Mouse (Mus musculus) right cerebral cortex, adult 18-20 months (tissue): ENCODE results near the gene Gm10563.
"Not testable (repeated sequence)": the region's sequence is repeated elsewhere in the genome, so short reads cannot be mapped to it uniquely, and the experiment has no call there.

Experiments used
- DNase-seq: peaks from one replicate; pipeline ENCODE4 v3.0.0; 2022; ENCODE audit warnings: mixed read lengths

Gene Gm10563

DNA sequence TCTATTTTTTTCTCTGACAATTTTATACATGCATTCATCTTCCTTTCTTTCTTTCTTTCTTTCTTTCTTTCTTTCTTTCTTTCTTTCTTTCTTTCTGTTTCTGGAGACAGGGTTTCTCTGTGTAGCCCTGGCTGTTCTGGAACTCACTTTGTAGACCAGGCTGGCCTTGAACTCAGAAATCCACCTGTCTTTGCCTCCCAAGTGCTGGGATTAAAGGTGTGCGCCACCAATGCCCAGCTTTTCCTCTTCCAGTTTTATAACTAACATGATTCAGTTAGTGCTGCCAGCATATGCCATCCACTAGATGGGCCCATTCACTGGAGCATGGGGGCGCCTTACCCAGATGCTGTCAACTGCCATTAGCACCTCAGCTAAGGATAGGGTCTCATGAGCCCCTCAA lies at the start of gene Gm10563:
Gene Gm10563, minus strand, starts transcription at position 101 of the 400 bp plus-strand sequence.
- DNase-seq: not testable (repeated sequence)

DNA sequence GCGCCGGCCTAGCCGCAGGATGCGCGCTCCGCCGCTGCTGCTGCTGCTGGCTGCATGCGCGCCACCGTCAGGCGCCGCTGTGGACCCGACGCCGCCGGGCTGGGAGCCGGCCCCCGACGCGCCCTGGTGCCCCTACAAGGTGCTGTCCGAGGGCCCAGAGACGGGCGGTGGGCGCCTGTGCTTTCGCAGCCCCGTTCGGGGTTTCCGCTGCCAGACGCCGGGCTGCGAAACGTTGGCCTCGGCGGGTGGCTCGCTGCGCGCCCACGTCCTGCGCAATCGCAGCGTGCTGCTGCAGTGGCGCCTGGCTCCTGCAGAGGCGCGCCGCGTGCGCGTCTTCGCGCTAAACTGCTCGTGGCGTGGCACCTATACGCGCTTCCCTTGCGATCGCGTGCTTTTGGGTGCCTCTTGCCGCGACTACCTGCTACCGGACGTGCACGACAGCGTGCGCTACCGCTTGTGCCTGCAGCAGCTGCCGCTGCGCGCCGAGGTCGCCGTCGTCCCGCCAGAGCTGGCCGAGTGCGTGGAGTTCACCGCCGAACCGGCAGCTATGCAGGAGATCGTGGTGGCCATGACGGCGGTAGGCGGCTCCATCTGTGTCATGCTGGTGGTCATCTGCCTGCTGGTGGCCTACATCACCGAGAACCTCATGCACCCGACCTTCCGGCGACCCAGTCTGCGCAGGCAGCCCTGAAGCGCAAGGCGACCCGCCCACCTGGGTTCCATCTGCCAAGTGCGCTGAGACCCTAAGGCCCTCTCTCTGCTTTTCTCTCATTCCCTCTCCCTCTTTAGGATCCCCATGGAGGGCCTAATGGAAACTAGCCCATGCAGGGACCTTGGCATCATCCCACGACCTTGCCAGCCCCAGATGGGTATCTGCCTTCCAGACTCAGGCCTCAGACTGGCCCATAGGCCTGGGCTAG lies 49.5 kb upstream of the Gm10563 start:
- DNase-seq: peak; percentile 87

DNA sequence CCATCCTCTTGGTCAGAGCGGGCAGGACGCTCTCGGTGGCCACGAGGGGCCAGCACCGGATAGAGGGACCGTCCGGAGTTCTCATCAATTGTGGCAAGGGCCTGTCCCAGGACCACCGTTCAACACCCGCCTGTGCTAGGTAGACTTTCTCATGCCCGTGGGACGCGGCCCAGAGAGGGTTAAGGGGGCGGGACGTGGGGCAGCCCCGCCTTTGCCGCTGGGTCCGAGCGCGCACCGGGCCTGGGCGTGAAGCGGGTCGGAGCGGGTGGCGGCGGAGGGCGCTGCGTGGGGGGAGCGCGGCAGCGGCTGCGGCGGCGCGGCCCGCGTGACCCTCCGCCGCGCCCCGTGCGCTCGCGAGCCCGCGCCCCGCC lies 48.9 kb upstream of the Gm10563 start, which contains the start of gene Fndc10:
Gene Fndc10, plus strand, starts transcription at position 232 of the 371 bp plus-strand sequence.
- peak; percentile 86 for DNase-seq

DNA sequence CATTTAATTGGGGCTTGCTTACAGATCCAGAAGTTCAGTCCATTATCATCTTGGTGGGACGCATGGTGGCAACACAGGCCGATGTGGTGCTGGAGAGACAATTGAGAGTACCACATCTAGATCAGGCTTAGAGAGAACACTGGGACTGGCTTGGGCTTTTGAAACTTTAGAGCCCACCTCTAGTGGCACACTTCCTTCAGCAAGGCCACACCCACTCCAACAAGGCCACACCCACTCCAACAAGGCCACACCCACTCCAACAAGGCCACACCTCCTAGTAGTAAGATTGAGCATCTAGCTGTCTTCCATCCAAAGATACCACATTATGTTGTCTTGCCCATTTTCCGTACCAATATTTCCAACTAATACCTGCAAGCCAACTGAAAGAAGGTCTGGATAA lies 47.2 kb upstream of the Gm10563 start:
- no peak for DNase-seq

DNA sequence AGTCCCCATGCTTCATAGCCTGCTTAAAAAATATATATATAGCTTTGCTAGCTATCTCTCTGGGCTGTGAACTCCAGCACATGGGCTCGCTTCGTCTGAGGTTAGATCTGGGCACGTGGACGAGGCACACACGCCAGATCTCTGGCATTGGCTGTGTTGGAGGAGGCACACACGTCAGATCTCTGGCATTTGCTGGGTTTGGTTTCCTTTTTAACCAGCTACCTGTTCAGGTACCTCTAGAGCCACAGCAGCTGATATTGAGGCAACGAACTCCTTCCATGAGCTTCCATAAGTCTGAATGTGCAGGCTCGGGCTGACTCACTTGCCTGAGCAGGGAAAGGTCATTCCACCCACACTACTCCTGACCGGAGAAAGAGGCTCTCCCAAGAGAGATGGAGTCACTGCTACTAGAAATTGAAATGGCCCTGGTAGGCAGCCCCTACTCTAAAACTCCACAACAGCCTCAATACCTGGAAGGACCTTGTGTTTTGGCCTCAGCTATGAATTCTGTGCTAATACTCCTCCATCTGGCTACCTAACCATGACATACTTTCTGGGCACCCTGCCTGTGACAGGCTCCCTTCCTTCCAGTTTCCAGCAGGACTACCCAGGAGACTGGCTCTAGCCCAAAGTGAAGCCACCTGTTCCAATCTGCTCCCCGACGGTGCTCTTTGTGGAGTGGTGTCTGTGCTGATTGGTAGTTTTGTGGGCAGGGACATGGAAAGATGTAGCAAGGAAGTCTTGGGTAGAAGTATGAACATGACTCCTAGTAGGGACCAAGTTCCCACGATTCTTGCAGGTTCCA lies 45.6 kb upstream of the Gm10563 start:
- no peak for DNase-seq

DNA sequence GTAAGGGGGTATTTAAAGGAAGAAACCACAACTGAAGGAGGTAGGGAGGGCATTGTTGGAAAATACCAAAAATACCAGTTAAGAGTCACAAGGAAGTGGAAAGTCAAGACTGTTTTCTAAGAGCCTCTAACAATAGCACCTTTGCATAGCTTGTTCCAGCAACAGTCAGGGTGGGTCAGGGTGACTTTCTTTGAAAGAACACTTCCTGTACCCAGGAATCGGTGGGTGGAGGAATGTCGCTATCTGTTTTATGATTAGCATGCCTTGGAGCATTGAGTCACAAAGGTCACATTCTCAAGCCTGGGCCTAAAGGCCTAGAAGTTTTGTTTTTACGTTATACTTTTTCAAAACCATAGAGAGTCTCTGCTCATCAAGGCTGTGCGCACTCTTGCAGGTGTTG lies 42.6 kb upstream of the Gm10563 start:
- DNase-seq: not testable (repeated sequence)

DNA sequence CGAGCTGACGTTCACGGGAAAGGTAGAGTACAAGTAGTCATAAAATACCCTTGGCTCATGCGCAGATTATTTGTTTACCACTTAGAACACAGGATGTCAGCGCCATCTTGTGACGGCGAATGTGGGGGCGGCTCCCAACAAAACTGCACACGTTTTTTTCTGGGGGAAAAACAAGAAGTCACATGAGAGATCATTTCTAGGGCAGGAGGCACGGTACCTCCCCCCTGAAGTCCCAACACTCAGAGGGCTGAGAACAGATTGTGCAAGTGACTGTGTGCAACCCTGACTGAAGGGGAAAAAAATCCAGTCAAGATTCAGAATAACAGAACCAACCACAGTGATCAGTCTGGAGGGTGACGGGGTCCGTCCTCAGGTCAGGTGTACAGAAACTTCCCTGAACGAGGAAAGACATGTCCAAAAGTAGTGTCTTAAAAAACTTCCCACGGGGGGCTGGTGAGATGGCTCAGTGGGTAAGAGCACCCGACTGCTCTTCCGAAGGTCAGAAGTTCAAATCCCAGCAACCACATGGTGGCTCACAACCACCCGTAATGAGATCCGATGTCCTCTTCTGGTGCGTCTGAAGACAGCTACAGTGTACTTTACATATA lies 38.6 kb upstream of the Gm10563 start:
- not testable (repeated sequence) for DNase-seq

DNA sequence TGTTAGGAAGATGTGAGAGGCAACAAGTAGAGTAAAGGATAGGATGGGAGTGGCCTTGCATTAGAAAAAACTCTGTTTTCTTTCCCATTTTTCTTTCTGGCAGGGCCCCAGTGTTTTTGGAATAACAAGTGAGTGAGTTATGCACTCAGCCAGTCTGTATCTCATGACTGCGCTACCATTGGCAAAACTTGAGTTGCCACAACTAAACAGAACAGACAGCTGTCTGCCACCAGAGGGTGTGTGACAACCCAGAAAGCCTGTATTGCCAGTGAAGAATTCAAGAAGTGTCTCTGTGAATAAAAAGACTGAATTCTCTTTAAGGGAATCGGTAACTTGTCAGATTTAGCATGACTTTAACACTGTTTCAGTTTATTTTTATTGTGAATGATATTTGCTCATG lies 30.8 kb upstream of the Gm10563 start:
- DNase-seq: no peak

DNA sequence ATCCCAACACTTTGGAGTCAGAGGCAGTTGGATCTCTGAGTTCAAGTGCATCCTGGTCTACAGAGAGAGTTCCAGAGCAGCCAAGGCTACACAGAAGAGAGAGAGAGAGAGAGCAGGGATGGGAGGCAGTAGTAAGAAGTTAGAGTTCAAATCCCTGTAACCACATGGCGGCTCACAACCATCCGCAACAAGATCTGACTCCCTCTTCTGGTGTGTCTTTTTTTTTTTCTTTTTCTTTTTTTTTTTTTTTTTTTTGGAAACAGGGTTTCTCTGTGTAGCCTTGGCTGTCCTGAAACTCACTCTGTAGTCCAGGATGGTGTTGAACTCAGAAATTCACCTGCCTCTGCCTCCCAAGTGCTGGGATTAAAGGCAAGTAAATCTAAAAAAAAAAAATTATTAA lies 26.9 kb upstream of the Gm10563 start:
- DNase-seq: no peak

DNA sequence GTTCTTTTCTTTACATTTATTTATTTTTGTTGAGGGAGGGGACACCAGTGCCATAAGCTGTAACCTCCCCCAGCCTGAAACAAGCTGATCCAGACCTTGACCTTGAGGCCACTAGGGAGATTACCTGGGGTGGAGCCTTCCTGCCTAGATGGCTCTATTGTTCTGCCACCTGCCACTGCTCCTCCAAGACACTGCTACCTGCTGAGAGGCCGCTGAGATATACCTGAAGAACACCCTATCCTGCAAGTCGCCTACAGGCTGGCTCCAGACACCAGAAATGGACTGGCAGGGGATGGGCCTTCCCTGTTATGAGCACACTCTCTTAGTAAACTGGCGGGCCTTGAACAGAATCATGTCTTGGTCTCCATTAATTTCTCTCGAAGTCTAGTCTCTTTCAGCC lies 25.0 kb upstream of the Gm10563 start:
- DNase-seq: not testable (repeated sequence)

DNA sequence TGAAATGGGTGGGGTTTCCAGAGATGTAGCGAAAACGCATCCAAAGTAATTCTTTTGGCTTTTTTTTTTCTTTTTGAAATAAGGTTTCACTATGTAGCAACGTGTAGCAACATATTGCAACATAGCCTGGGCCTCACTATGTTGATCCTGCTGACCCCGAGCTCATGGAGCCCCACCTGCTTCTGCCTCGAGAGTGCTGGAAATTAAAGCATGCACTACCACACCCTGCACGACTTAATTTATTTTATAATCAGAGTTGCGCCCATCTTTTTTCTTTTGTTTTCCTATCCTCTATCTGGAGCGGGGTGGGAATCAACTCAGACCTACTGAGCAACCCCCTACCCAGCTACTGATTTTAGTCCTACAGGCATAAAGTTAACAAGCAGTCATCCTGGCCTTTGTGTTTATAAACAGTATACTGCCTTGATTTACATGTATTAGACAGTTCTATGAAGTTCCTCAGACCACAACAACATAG lies 24.4 kb upstream of the Gm10563 start:
- no peak for DNase-seq

DNA sequence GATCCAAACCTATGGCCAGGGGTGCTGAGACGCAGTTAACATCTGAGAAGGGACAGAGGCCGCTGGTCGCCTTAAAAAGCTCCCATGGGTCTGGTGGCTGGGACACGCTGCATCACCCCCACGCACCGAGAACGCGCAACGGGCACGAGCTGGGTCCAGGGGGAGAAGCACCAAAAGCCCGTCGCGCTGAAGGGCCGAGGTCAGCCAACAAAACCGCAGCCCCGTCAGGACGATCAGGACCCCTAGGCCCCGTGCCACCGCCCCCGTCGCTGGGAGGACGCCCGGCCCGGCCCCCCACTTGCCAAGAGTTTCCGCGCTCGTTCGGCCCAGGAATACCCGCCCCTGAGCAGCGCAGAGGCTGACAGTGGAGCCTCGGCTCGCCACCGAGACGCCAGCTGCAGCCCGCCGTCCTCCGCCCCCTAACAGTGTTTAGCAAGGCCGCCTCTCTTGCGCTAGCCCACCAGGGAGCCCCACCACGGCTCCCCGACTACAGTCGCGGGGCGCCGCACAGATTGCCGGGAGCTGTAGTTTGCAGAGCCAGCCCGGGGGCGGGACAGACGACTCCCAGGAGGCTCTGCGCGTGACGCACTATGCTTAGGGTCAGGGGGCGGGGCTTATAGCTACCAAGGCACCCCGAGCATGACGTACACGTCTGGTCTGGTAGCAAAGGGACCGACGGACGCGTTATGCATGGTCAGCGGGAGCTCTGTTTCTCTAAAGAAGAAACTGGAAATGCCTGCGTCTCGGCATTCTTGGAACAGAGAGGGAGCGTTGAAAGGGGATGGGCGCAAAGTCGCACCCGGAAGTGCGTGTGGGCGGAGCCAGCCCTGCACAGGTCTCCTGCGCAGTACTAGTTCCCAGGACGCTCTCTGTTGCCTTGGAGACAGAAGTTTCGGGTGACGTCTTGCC lies 23.7 kb upstream of the Gm10563 start, which contains the start of gene Mib2:
Gene Mib2, minus strand, starts transcription at position 510 of the 909 bp plus-strand sequence.
- DNase-seq: peak; percentile 98

DNA sequence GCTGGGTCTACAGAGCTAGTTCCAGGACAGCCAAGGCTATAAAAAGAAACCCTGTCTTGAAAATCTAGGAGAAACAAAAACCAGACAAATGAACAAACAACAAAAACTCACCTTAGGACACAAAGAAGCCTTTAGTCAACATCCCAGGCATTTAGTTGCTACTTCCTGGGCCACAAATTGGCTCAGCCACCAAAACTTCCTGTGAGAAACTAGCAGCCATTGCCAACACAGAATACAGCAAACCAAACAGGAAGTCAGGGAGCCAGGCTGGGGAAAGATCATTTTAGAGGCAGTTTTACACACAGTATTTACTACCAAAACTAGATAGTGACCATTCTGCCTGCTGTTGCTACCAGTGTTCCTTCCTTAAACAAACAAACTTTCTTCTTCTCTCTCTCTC lies 21.7 kb upstream of the Gm10563 start:
- DNase-seq: no peak

DNA sequence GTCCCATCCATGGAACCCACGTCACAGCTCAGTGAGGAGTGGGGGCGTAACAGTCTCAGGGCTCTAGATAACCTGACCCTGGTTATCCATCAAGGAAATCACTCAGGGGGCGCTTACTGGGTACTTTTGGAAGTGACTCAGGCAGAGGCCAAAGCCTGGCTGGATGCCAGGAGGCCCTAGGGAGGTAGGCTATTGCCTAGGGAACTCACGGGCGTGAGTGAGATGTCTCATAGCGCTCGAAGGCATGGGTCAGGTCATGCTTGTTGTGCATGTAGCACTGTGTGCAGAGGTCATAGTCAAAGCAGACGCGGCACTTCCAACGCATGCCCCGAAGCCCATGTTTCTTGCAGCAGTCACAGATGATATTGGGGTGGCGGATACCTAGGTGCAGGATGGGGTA lies 15.4 kb upstream of the Gm10563 start:
- DNase-seq: no peak

DNA sequence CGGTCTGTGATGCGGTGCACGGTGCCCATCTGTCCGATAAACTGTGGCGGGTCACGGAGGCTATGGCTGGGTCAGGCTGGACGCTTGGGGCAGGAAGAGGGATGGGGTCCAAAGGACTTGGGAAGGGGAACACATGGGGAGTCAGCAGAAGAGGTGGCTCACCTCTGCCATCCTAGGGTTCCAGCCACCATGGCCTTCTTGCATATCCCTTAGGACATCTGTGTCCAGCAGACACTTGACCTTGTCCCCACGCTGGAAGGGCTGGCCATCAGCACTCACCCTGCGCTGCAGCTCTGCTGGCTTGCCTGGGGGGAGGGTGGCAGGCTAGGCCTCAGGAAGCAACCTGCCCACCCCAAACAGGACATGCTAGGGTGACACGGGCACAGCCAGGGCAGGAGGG lies 13.8 kb upstream of the Gm10563 start:
- no peak for DNase-seq

DNA sequence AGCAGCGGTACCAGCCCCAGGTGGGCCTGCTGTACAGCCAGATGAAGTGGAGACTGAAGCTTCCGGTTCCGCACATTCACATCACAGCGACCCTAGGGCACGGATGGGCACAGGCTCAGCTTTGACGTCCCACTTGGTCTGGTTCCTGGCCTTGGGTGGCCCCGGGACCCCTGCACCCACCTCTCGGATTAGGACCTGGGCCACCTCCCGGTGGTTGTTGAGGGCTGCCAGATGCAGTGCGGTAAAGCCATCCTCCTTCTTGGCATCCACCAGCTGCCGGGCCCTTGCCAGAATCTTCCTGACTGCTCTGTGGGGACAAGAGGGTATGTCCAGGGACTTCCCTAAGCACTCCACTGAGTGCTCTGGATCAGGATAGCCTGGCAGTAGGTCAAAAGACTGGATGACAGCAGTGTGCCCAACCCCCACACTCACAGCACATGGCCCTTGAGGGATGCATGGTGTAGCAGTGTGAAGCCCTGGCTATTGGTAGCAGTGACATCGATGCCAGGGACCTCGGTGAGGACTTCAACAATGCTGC lies 11.1 kb upstream of the Gm10563 start:
- no peak for DNase-seq

DNA sequence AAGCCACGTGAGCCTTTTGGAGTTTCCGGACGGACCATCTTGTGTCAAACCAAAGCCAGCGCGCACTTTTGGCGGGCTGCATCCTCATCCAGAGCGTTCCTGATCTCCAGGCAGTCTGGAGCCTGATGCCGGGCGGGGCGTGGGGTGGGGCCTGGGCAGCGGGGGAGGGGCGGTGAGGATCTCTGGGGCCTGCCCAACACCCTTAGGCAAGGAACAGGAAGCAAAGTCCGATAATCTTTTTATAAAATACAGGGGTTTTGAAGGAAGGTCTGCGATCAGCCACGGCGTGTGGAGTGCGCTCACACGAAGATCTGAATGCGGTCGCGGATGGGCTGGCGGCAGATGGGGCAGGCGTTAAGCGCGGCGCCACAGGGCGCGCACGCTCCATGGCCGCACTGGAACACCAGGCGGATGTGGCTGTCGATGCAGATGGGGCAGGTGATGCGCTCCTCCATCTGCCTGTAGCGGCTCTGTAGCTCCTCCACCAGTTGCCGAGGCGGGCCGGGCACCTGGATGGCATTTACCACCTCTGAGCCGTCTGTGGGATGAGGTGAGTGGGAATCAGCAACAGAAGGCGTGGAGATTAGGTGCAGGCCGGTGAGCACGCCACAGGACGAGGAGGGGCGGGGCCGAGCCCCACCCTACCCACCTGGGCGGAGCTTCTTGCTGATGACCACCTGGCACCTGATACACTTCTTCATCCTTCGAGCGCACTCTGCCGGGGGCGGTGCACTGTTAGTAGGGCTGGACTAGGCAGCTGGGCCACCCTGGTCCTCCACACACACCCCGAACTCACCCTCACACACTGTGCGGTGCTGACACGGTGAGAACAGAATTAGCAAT lies 9.5 kb upstream of the Gm10563 start:
- DNase-seq: no peak

DNA sequence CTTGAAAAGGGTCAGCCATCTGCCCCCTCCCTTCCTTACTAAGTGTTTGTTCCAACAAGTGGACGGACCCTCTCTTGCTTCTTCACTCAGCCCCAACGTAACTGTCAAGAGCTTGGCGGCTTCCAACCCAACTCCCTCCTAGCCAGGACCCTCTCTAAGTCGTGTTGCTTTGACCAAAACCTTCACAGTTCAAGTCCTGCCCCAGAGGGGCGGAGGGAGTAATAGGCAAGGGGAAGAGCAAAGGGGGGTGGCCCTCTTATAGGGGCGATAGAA lies 8.9 kb upstream of the Gm10563 start:
- no peak for DNase-seq

DNA sequence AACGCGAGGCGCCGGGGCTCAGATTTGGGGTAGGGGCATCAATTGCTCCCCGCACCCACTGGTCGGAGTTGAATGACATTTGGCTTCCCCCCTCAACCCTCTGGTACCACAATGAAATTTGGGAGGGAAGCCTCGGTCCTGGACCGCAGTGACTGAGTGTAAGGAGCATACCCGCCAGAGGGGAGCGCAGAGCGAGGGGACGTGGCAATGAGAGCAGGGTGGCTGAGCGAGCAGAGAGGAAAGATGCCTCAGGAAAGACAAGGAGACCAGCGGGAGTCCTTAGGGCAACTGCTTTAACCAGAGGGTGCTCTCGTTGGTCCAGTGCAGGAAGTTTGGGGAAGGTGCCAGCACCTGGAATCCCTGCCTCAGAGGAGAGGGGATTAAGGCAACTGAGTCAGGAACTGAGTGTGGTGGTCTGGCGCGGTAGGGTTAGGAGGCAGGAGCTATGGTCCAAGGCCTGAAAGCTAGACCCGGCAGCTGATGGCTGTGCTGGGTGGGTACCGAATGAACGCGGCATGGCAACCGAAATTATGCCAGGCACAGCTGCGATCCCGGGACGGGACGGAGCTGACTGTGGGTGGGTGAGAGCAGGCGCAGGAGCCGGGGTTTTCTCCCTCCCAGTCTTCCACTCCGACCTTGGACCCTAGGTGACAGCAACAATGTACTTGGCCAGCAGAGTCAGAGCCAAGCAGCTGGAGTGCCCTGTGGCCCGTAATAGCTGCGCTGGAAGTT lies 8.4 kb upstream of the Gm10563 start:
- DNase-seq: no peak

DNA sequence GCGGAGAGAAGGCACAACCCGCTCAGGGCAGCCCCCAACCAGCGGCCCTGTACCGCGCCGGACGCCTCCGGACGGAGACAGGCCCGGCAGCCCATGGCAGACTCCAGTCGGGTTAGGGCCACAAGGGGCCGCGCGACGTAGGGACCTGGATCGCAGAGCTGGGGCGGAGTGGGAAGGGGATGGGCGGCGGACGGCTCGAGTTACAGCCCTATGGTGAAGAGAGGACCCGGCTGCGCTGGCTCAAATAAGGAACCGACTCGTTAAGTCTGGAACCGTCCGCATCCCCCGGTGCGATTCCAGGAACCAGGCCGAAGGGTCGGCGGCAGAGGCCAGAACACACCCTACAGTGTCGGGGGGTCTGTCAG lies 7.9 kb upstream of the Gm10563 start, which contains the start of gene Mmp23:
Gene Mmp23, minus strand, starts transcription at position 299 of the 365 bp plus-strand sequence.
- DNase-seq: no peak
